Mouse (Mus musculus) thymus, postnatal 0 days (tissue): Measurements from ENCODE around the gene Sult2b1. TPM values are rescaled to one million over a fixed set of nuclear protein-coding genes. Genes with fewer than 3 reads are reported as not detected.
A peak's percentile ranks its signal among the peaks of the same experiment; 100 is the strongest.

Source experiments
- DNase-seq: peaks from one replicate; pipeline ENCODE4 v3.0.0-alpha.2; 2015; ENCODE audit warnings: low spot score
- polyA plus RNA-seq: library from polyadenylated mRNA; unstranded; fragments of >200 nt; fragmentation: Nextera tagmentation; extraction: Ambion mirVana; gene quantifications from 2 replicates; pipeline ENCODE4 v1.2.1, GENCODE M21; 2015

Sult2b1 gene
- polyA plus RNA-seq, 1 experiment from 2014 or later = 5.8 TPM

- no peak for DNase-seq
Observed at GRCm38 (mm10) chr7:45775237-45775636, 9.2 kb downstream of the Sult2b1 start.

- DNase-seq = no peak
Observed at GRCm38 (mm10) chr7:45771101-45771500, 13.4 kb downstream of the Sult2b1 start.

- no peak for DNase-seq
Observed at GRCm38 (mm10) chr7:45770427-45771082, 13.9 kb downstream of the Sult2b1 start.

GRCm38 (mm10) chr7:45767500-45767899, 17.0 kb downstream of the Sult2b1 start:
- DNase-seq = no peak

- DNase-seq = no peak
Observed at GRCm38 (mm10) chr7:45766764-45767163, 17.7 kb downstream of the Sult2b1 start.

- DNase-seq = no peak
Observed at GRCm38 (mm10) chr7:45765995-45766394, 18.5 kb downstream of the Sult2b1 start.

GRCm38 (mm10) chr7:45760151-45760550, 24.3 kb downstream of the Sult2b1 start:
- peak; percentile 60 for DNase-seq

- peak; percentile 66 for DNase-seq
Observed at GRCm38 (mm10) chr7:45759400-45759799, 25.1 kb downstream of the Sult2b1 start.

GRCm38 (mm10) chr7:45755703-45756102, 28.8 kb downstream of the Sult2b1 start:
- no peak for DNase-seq

GRCm38 (mm10) chr7:45750162-45750561, 34.3 kb downstream of the Sult2b1 start:
- DNase-seq = no peak

- DNase-seq = no peak
Observed at GRCm38 (mm10) chr7:45749401-45749800, 35.1 kb downstream of the Sult2b1 start.

- no peak for DNase-seq
Observed at GRCm38 (mm10) chr7:45748110-45748509, 36.4 kb downstream of the Sult2b1 start.

- DNase-seq = no peak
Observed at GRCm38 (mm10) chr7:45747450-45747849, 37.0 kb downstream of the Sult2b1 start.

- DNase-seq = no peak
Observed at GRCm38 (mm10) chr7:45746518-45746917, 38.0 kb downstream of the Sult2b1 start.

- DNase-seq = peak; percentile 30
Observed at GRCm38 (mm10) chr7:45744387-45744786, 40.1 kb downstream of the Sult2b1 start.

GRCm38 (mm10) chr7:45742338-45742737, 42.1 kb downstream of the Sult2b1 start:
- peak; percentile 50 for DNase-seq

- peak; percentile 77 for DNase-seq
Observed at GRCm38 (mm10) chr7:45741777-45742176, 42.7 kb downstream of the Sult2b1 start.

- DNase-seq = no peak
Observed at GRCm38 (mm10) chr7:45741308-45741707, 43.2 kb downstream of the Sult2b1 start.

- DNase-seq = no peak
Observed at GRCm38 (mm10) chr7:45739820-45740219, 44.6 kb downstream of the Sult2b1 start.

- peak; percentile 91 for DNase-seq
Observed at GRCm38 (mm10) chr7:45739162-45739763, 45.2 kb downstream of the Sult2b1 start.

GRCm38 (mm10) chr7:45733477-45733876, 51.0 kb downstream of the Sult2b1 start:
- peak; percentile 89 for DNase-seq

GRCm38 (mm10) chr7:45730727-45731431, 53.6 kb downstream of the Sult2b1 start:
- peak; percentile 47 for DNase-seq
